Mouse (Mus musculus): ENCODE measurements around the gene Myo1b.

GRCm38 (mm10) chr1:51821701-51822495, 94.0 kb downstream of the Myo1b start:
- TF ChIP-seq POLR2A (IDR thresholded peaks at IDR 0.05; ENCODE audit: low read depth, low read length) (no peak), CTCF (conservative IDR thresholded peaks at IDR 0.05 in 1 of 2, IDR thresholded peaks at IDR 0.05 in 1 of 2; ENCODE audit: low read depth in 2 of 2, low read length in 2 of 2) (no peak), TCF12 (IDR thresholded peaks at IDR 0.05; ENCODE audit: low read depth, low read length) (no peak), RAD21 (IDR thresholded peaks at IDR 0.05; ENCODE audit: low read depth, low read length) (no peak), JUND (conservative IDR thresholded peaks at IDR 0.05; ENCODE audit: low read depth, low read length) (no peak), EP300 (IDR thresholded peaks at IDR 0.05; ENCODE audit: low read length) (no peak), NELFE (IDR thresholded peaks at IDR 0.05; ENCODE audit: low read depth, low read length) (no peak)

Measured in CH12.LX (cell line).